Comparison of ENCODE assay signal across 15 mouse cellular contexts in genomic region chr3:69446989-69447388, GRCm38 (mm10).
A peak's percentile ranks its signal among the peaks of the same experiment; 100 is the strongest.
DNase-seq lines count a peak whose midpoint lies in the region; ATAC-seq and TF ChIP-seq lines count a peak whose summit lies in the region.
"Had no signal": no experiment of that assay in that cellular context is flagged by ENCODE, and none has a peak within 500 bp of the region (broad histone marks: within the 10 kb centered on the region; RNA-seq: fewer than 3 reads in every experiment).

No protein-coding gene starts in this region.

- H3K4me3 ChIP-seq in layer of hippocampus, adult 2 months = no peak overlapping the region
- H3K4me3 ChIP-seq in limb, embryonic 15.5 days = no peak overlapping the region
- H3K4me3 ChIP-seq: forebrain, embryonic 15.5 days; kidney, embryonic 15.5 days had no signal

- peak; percentile 85 for ATAC-seq in granulocyte monocyte progenitor cell, adult 5-6 weeks (replicated peaks; ENCODE audit: poor library complexity, severe bottlenecking)
- ATAC-seq in limb, embryonic 15.5 days (ENCODE audit: insufficient number of reproducible peaks, low FRiP score, low TSS enrichment, low read depth) = no peak
- ATAC-seq in CD4-positive, CD25-positive, alpha-beta regulatory T cell, adult 4 months = no peak
- ATAC-seq: forebrain, embryonic 15.5 days; hindbrain, embryonic 16.5 days had no signal

- DNase-seq in gastrocnemius, adult 18-20 months (ENCODE audit: low spot score) = peak; percentile 38
- DNase-seq in gastrocnemius, postnatal 10 days = no peak
- DNase-seq in layer of hippocampus, adult 2 months (ENCODE audit: low spot score in 2 of 2) = no peak
- no peak for DNase-seq in layer of hippocampus, postnatal 10 days (ENCODE audit: low spot score in 2 of 2)
- no peak for DNase-seq in testis, postnatal 10 days (ENCODE audit: low spot score)
- DNase-seq: B cell, adult 2 months; cerebellum, adult 9-11 months; lung, postnatal 4 days had no signal

- 0 out of 2 replicates have a peak, but pooled peaks cover 5% of the 10 kb centered on the region for H3K4me1 ChIP-seq in limb, embryonic 15.5 days
- H3K4me1 ChIP-seq: kidney, embryonic 15.5 days had no signal

- no peak overlapping the region for H3K9ac ChIP-seq in limb, embryonic 15.5 days
- H3K9ac ChIP-seq: forebrain, embryonic 15.5 days; kidney, embryonic 15.5 days; liver, embryonic 14.5 days had no signal

- peak overlapping the region; percentile 65 for H3K27ac ChIP-seq in layer of hippocampus, adult 2 months
- H3K27ac ChIP-seq in limb, embryonic 15.5 days = peak overlapping the region; percentile 27; the same call in 1 of the 2 replicates
- H3K27ac ChIP-seq: forebrain, embryonic 15.5 days; kidney, embryonic 15.5 days; liver, embryonic 14.5 days had no signal

- H3K4me2 ChIP-seq in limb, embryonic 15.5 days = no peak overlapping the region
- H3K4me2 ChIP-seq: forebrain, embryonic 15.5 days; kidney, embryonic 15.5 days had no signal

- H3K9me3 ChIP-seq in limb, embryonic 15.5 days = no peaks in the 10 kb centered on the region
- H3K9me3 ChIP-seq: forebrain, embryonic 15.5 days; kidney, embryonic 15.5 days had no signal

- no peak for TF ChIP-seq CTCF in layer of hippocampus, adult 2 months (conservative IDR thresholded peaks at IDR 0.05)

- 60% methylated on average over 5 of the region's 5 CpGs for WGBS in limb, embryonic 15.5 days

- H3K36me3 ChIP-seq in limb, embryonic 15.5 days = no peaks in the 10 kb centered on the region
- H3K36me3 ChIP-seq: forebrain, embryonic 15.5 days; kidney, embryonic 15.5 days had no signal

- no peaks in the 10 kb centered on the region for H3K27me3 ChIP-seq in limb, embryonic 15.5 days
- H3K27me3 ChIP-seq: forebrain, embryonic 15.5 days; kidney, embryonic 15.5 days had no signal
